Mouse (Mus musculus) T-helper 1 cell (primary cell): ENCODE results near the gene Igfals.

Experiments
- in situ Hi-C: fragments of 300-600 bp; cut with MboI, MseI; formaldehyde crosslinking; loops from one replicate; pipeline ENCODE4 v1.15.1; 2025; ENCODE audit warnings: high pct_unique_total_duplicates

The Igfals gene

GRCm38 (mm10) chr17:24865776-24866175 lies at the start of gene Igfals:
TSS of gene Igfals (plus strand) at chr17:24865997.
- in situ Hi-C loops, result no loop called here

- in situ Hi-C loops, result no loop called here
Measured at GRCm38 (mm10) chr17:24817503-24817902, 48.3 kb upstream of the Igfals start.

- in situ Hi-C loops, result no loop called here
Measured at GRCm38 (mm10) chr17:24818172-24818571, 47.6 kb upstream of the Igfals start.

- in situ Hi-C loops, result no loop called here
Measured at GRCm38 (mm10) chr17:24819469-24819868, 46.3 kb upstream of the Igfals start.

- in situ Hi-C loops, result no loop called here
Measured at GRCm38 (mm10) chr17:24821351-24822280, 44.2 kb upstream of the Igfals start.

GRCm38 (mm10) chr17:24839842-24840241 lies 26.0 kb upstream of the Igfals start, which contains the start of gene Hagh:
TSS of gene Hagh (plus strand) at chr17:24840143.
- in situ Hi-C loops, result no loop called here

- in situ Hi-C loops, result no loop called here
Measured at GRCm38 (mm10) chr17:24840341-24840740, 25.5 kb upstream of the Igfals start.

- in situ Hi-C loops, result no loop called here
Measured at GRCm38 (mm10) chr17:24841133-24841532, 24.7 kb upstream of the Igfals start.

GRCm38 (mm10) chr17:24842631-24843030 lies 23.2 kb upstream of the Igfals start:
- in situ Hi-C loops, result no loop called here

- in situ Hi-C loops, result no loop called here
Measured at GRCm38 (mm10) chr17:24844525-24844924, 21.3 kb upstream of the Igfals start.

GRCm38 (mm10) chr17:24847386-24847785 lies 18.4 kb upstream of the Igfals start:
- in situ Hi-C loops, result loop anchor here (5.0 kb wide), 1 partner anchor 40 kb away; the partner anchor contains the start of genes Nubp2 and Spsb3

GRCm38 (mm10) chr17:24848600-24849031 lies 17.2 kb upstream of the Igfals start:
- in situ Hi-C loops, result loop anchor here (5.0 kb wide), 1 partner anchor 39 kb away; the partner anchor contains the start of genes Nubp2 and Spsb3

GRCm38 (mm10) chr17:24849733-24850064 lies 16.1 kb upstream of the Igfals start:
- in situ Hi-C loops, result loop anchor here (5.0 kb wide), 1 partner anchor 38 kb away; the partner anchor contains the start of genes Nubp2 and Spsb3

GRCm38 (mm10) chr17:24850065-24850772 lies 15.6 kb upstream of the Igfals start, which contains the start of gene Fahd1:
TSS of gene Fahd1 (minus strand) at chr17:24850364.
- in situ Hi-C loops, result no loop called here

GRCm38 (mm10) chr17:24850773-24851127 lies 15.0 kb upstream of the Igfals start:
- in situ Hi-C loops, result no loop called here

- in situ Hi-C loops, result no loop called here
Measured at GRCm38 (mm10) chr17:24851381-24852125, 14.2 kb upstream of the Igfals start.

GRCm38 (mm10) chr17:24855838-24856464 lies 9.8 kb upstream of the Igfals start:
- in situ Hi-C loops, result no loop called here

- in situ Hi-C loops, result no loop called here
Measured at GRCm38 (mm10) chr17:24856589-24856988, 9.2 kb upstream of the Igfals start.

- in situ Hi-C loops, result no loop called here
Measured at GRCm38 (mm10) chr17:24857831-24858470, 7.8 kb upstream of the Igfals start.

- in situ Hi-C loops, result no loop called here
Measured at GRCm38 (mm10) chr17:24858967-24859366, 6.8 kb upstream of the Igfals start.

GRCm38 (mm10) chr17:24860076-24860475 lies 5.7 kb upstream of the Igfals start:
- in situ Hi-C loops, result no loop called here
